In genomic region chr17:34164202-34164895, GRCm38 (mm10) we compare ENCODE assay signal across 8 mouse cellular contexts. TPM values are rescaled to one million over a fixed set of nuclear protein-coding genes. Genes with fewer than 3 reads are reported as not detected.
A peak's percentile ranks its signal among the peaks of the same experiment; 100 is the strongest.
DNase-seq lines count a peak whose midpoint lies in the region; ATAC-seq and TF ChIP-seq lines count a peak whose summit lies in the region.

No protein-coding gene starts in this region.

- ATAC-seq in heart, embryonic 12.5 days (ENCODE audit: insufficient number of reproducible peaks, low FRiP score): no peak
- ATAC-seq in monocyte, adult 5-6 weeks (replicated peaks; ENCODE audit: insufficient number of reproducible peaks, low FRiP score, low TSS enrichment, poor library complexity, severe bottlenecking): no peak

- H3K4me2 ChIP-seq in CH12.LX (ENCODE audit: insufficient read depth, low read depth, poor library complexity, severe bottlenecking): no peak overlapping the region
- no peak overlapping the region for H3K4me2 ChIP-seq in heart, embryonic 12.5 days

- peak; percentile 71 for TF ChIP-seq RAD21 in CH12.LX (IDR thresholded peaks at IDR 0.05; ENCODE audit: low read depth, low read length)

- peak; percentile 24; the same call in 1 of the 2 replicates for TF ChIP-seq POLR2A in CH12.LX (IDR thresholded peaks at IDR 0.05; ENCODE audit: low read depth, low read length)
- no peak for TF ChIP-seq POLR2A in small intestine, adult 2 months (IDR thresholded peaks at IDR 0.05; ENCODE audit: low read depth, low read length)

- in situ Hi-C loops in CH12.LX (cut with MboI; ENCODE audit: low pct_ligation_motif_present, low pct_unique_long_range_greater_than_20kb, low sequenced_read_pairs): loop anchor here (5.0 kb wide), 2 partner anchors 37 to 72 kb away; partner anchors contain the start of gene H2-Oa

- H3K79me2 ChIP-seq in CH12.LX (replicated peaks; ENCODE audit: control insufficient read depth, extremely low read depth, insufficient read depth, poor library complexity, severe bottlenecking): no peaks in the 10 kb centered on the region; the same call in 1 of the 2 replicates

- TF ChIP-seq CTCF in CH12.LX (conservative IDR thresholded peaks at IDR 0.05 in 1 of 2, IDR thresholded peaks at IDR 0.05 in 1 of 2; ENCODE audit: low read depth in 2 of 2, low read length in 2 of 2): peak in 1 of 2 experiments; percentile 77; a peak in 3 of 4 replicates
- peak; percentile 33; the same call in 1 of the 2 replicates for TF ChIP-seq CTCF in small intestine, adult 2 months (IDR thresholded peaks at IDR 0.05; ENCODE audit: extremely low read depth, insufficient read length, insufficient replicate concordance, low read depth, low read length)

- H3K27me3 ChIP-seq in CH12.LX (replicated peaks): no peaks in the 10 kb centered on the region
- no peaks in the 10 kb centered on the region for H3K27me3 ChIP-seq in small intestine, adult 2 months (ENCODE audit: control insufficient read depth, insufficient read depth, low read length)
- H3K27me3 ChIP-seq in heart, embryonic 12.5 days (replicated peaks): peaks cover 8% of the 10 kb centered on the region

- 52% methylated on average over 9 of the region's 9 CpGs for WGBS in small intestine, adult 2 months
- WGBS in heart, embryonic 12.5 days: 33% methylated on average over 9 of the region's 9 CpGs

- dilution Hi-C loops in CH12.LX (cut with MboI; ENCODE audit: extremely low pct_ligation_motif_present, extremely low pct_unique_long_range_greater_than_20kb, low sequenced_read_pairs): no loop called here

- peaks cover 3 to 31% of the 10 kb centered on the region in 2 experiments for H3K36me3 ChIP-seq in CH12.LX (replicated peaks in 1 of 2; ENCODE audit: control insufficient read depth in 1 of 2, insufficient read depth in 1 of 2, low read length in 1 of 2)
- H3K36me3 ChIP-seq in small intestine, adult 2 months (ENCODE audit: control insufficient read depth, insufficient read depth, low read length): peaks cover 4% of the 10 kb centered on the region; the same call in 1 of the 2 replicates
- H3K36me3 ChIP-seq in heart, embryonic 12.5 days: no peaks in the 10 kb centered on the region

- no peak overlapping the region for H3K4me3 ChIP-seq in CH12.LX (replicated peaks in 1 of 3; ENCODE audit: low read depth in 2 of 3, low read length in 2 of 3, poor library complexity in 1 of 3)
- H3K4me3 ChIP-seq in small intestine, adult 2 months (ENCODE audit: low read depth, low read length): no peak overlapping the region
- H3K4me3 ChIP-seq in heart, embryonic 12.5 days: no peak overlapping the region

- peaks cover 6% of the 10 kb centered on the region for H3K9me3 ChIP-seq in CH12.LX (replicated peaks; ENCODE audit: low read length)
- H3K9me3 ChIP-seq in heart, embryonic 12.5 days (replicated peaks): peaks cover 16% of the 10 kb centered on the region

- no peak for TF ChIP-seq EP300 in CH12.LX (IDR thresholded peaks at IDR 0.05; ENCODE audit: low read length)

- H3K27ac ChIP-seq in CH12.LX (ENCODE audit: insufficient read depth, low read depth): no peak overlapping the region
- no peak overlapping the region for H3K27ac ChIP-seq in small intestine, adult 2 months (ENCODE audit: insufficient read depth, low read depth, low read length)
- no peak overlapping the region for H3K27ac ChIP-seq in heart, embryonic 12.5 days (ENCODE audit: poor library complexity, severe bottlenecking)

- H3K9ac ChIP-seq in CH12.LX (ENCODE audit: insufficient read depth, low read depth): no peak overlapping the region
- no peak overlapping the region for H3K9ac ChIP-seq in heart, embryonic 12.5 days

- DNase-seq in kidney, adult 9 months: peak; percentile 30
- DNase-seq in kidney, adult 18-20 months: no peak
- no peak for DNase-seq in CH12.LX (ENCODE audit: extremely low read depth)
- peak; percentile 13 for DNase-seq in embryo, embryonic 10.5 days (ENCODE audit: low spot score)
- DNase-seq in gastrocnemius, postnatal 4 days (ENCODE audit: low spot score in 2 of 2): no peak

- H3K4me1 ChIP-seq in CH12.LX (ENCODE audit: control insufficient read depth in 1 of 2, insufficient read depth in 2 of 2): peaks cover 0 to 4% of the 10 kb centered on the region in 2 experiments; a peak in 2 of 4 replicates
- H3K4me1 ChIP-seq in small intestine, adult 2 months (ENCODE audit: control insufficient read depth, insufficient read depth, insufficient read length, low read length): no peaks in the 10 kb centered on the region
- H3K4me1 ChIP-seq in heart, embryonic 12.5 days (replicated peaks): no peaks in the 10 kb centered on the region

TF ChIP-seq in CH12.LX, 34 proteins besides CTCF, POLR2A, EP300 and RAD21:
- TF ChIP-seq SMC3 (IDR thresholded peaks at IDR 0.05; ENCODE audit: low read depth, low read length) (peak; percentile 79), TBP (conservative IDR thresholded peaks at IDR 0.05; ENCODE audit: low read depth, low read length) (no peak), ZC3H11A (IDR thresholded peaks at IDR 0.05; ENCODE audit: low read depth, low read length) (peak; percentile 35), ZMIZ1 (IDR thresholded peaks at IDR 0.05; ENCODE audit: low read depth, low read length) (no peak), MEF2A (IDR thresholded peaks at IDR 0.05; ENCODE audit: borderline replicate concordance, low read depth, low read length) (no peak)

RNA-seq across cellular contexts. Expression of gene H2-DMb1, which starts 11.5 kb away (rescaled TPM):
- 60.7 and 67.0 TPM in 2 replicates for total RNA-seq in CH12.LX (2012; rRNA removed)
- 77.4 and 102 TPM in 2 replicates for total RNA-seq in CH12.LX (2014; rRNA removed)
- polyA plus RNA-seq in CH12.LX (2012; ENCODE audit: insufficient read length, low read depth): 147 and 149 TPM in 2 replicates
- polyA plus RNA-seq in small intestine, adult 2 months (2012; rRNA removed): 39.0 and 281 TPM in 2 replicates
- 1 to 10 TPM in 1 of 2 experiments, under 1 TPM in 1; 0.70 to 1.4 TPM for total RNA-seq in gastrocnemius, postnatal 4 days (2021)
- polyA plus RNA-seq in heart, embryonic 12.5 days (2016; fragmentation: Nextera tagmentation; extraction: Ambion mirVana): 0.33 and 0.41 TPM in 2 replicates
- total RNA-seq in monocyte, adult 5-6 weeks (2017): 48.2 to 62.0 TPM (median 61.5 TPM) in 3 replicates

RNA-seq across cellular contexts. Expression of gene H2-DMb2, which starts 21.2 kb away (rescaled TPM):
- total RNA-seq in CH12.LX (2012; rRNA removed) (107 and 135 TPM in 2 replicates), CH12.LX (2014; rRNA removed) (173 and 199 TPM in 2 replicates)
- polyA plus RNA-seq in CH12.LX (2012; ENCODE audit: insufficient read length, low read depth): 161 and 175 TPM in 2 replicates
- 12.7 and 25.4 TPM in 2 replicates for polyA plus RNA-seq in small intestine, adult 2 months (2012; rRNA removed)
- under 1 TPM; 0.36 to 0.37 TPM for total RNA-seq in gastrocnemius, postnatal 4 days (2021)
- 0.21 TPM in 1 of 2 replicates, not detected in the other for polyA plus RNA-seq in heart, embryonic 12.5 days (2016; fragmentation: Nextera tagmentation; extraction: Ambion mirVana)
- 71.7 to 98.5 TPM (median 90.4 TPM) in 3 replicates for total RNA-seq in monocyte, adult 5-6 weeks (2017)

RNA-seq across cellular contexts. Expression of gene Tap1, which starts 23.0 kb away (rescaled TPM):
- total RNA-seq in CH12.LX (2012; rRNA removed) (164 and 184 TPM in 2 replicates), CH12.LX (2014; rRNA removed) (90.1 and 102 TPM in 2 replicates)
- 157 and 161 TPM in 2 replicates for polyA plus RNA-seq in CH12.LX (2012; ENCODE audit: insufficient read length, low read depth)
- polyA plus RNA-seq in small intestine, adult 2 months (2012; rRNA removed): 35.1 and 100 TPM in 2 replicates
- total RNA-seq in gastrocnemius, postnatal 4 days (2021): 1 to 10 TPM; 4.4 to 5.4 TPM
- 1.1 TPM in 2 replicates for polyA plus RNA-seq in heart, embryonic 12.5 days (2016; fragmentation: Nextera tagmentation; extraction: Ambion mirVana)
- total RNA-seq in monocyte, adult 5-6 weeks (2017): 145 to 195 TPM (median 175 TPM) in 3 replicates

RNA-seq across cellular contexts. Expression of gene Psmb9, which starts 23.2 kb away (rescaled TPM):
- total RNA-seq in CH12.LX (2012; rRNA removed) (435 and 547 TPM in 2 replicates), CH12.LX (2014; rRNA removed) (156 and 159 TPM in 2 replicates)
- 192 and 196 TPM in 2 replicates for polyA plus RNA-seq in CH12.LX (2012; ENCODE audit: insufficient read length, low read depth)
- polyA plus RNA-seq in small intestine, adult 2 months (2012; rRNA removed): 112 and 204 TPM in 2 replicates
- total RNA-seq in gastrocnemius, postnatal 4 days (2021): 1 to 10 TPM; 1.6 to 4.1 TPM
- 0.59 and 0.91 TPM in 2 replicates for polyA plus RNA-seq in heart, embryonic 12.5 days (2016; fragmentation: Nextera tagmentation; extraction: Ambion mirVana)
- total RNA-seq in monocyte, adult 5-6 weeks (2017): 119 to 198 TPM (median 134 TPM) in 3 replicates

RNA-seq across cellular contexts. Expression of gene Psmb8, which starts 33.2 kb away (rescaled TPM):
- 989 and 1,092 TPM in 2 replicates for total RNA-seq in CH12.LX (2012; rRNA removed)
- total RNA-seq in CH12.LX (2014; rRNA removed): 846 and 857 TPM in 2 replicates
- 652 and 654 TPM in 2 replicates for polyA plus RNA-seq in CH12.LX (2012; ENCODE audit: insufficient read length, low read depth)
- polyA plus RNA-seq in small intestine, adult 2 months (2012; rRNA removed): 135 and 293 TPM in 2 replicates
- 1 to 10 TPM; 4.3 to 6.1 TPM for total RNA-seq in gastrocnemius, postnatal 4 days (2021)
- 1.9 and 2.0 TPM in 2 replicates for polyA plus RNA-seq in heart, embryonic 12.5 days (2016; fragmentation: Nextera tagmentation; extraction: Ambion mirVana)
- total RNA-seq in monocyte, adult 5-6 weeks (2017): 387 to 472 TPM (median 466 TPM) in 3 replicates

Comparison
In these comparisons a context has a peak if more than half of its experiments do, and no peak if none do; other contexts are left out.
1. DNase-seq: peak in kidney, adult 9 months (single experiment) and embryo, embryonic 10.5 days (single experiment); none in kidney, adult 18-20 months (single experiment), CH12.LX (single experiment) and gastrocnemius, postnatal 4 days (0 of 2).
2. RNA of gene H2-DMb1, which starts 11.5 kb away (total RNA-seq): 60.7 to 102 TPM in CH12.LX and 48.2 to 62.0 TPM in monocyte, adult 5-6 weeks; 0.70 to 1.4 TPM in gastrocnemius, postnatal 4 days; every median in the first group is over 10 times any median in the second.
3. RNA of gene H2-DMb2, which starts 21.2 kb away (total RNA-seq): 107 to 199 TPM in CH12.LX and 71.7 to 98.5 TPM in monocyte, adult 5-6 weeks; 0.36 to 0.37 TPM in gastrocnemius, postnatal 4 days; every median in the first group is over 10 times any median in the second.
4. RNA of gene Tap1, which starts 23.0 kb away (total RNA-seq): 90.1 to 184 TPM in CH12.LX and 145 to 195 TPM in monocyte, adult 5-6 weeks; 4.4 to 5.4 TPM in gastrocnemius, postnatal 4 days; every median in the first group is over 10 times any median in the second.